Mouse (Mus musculus) C2C12 (cell line): ENCODE data around the gene Arpc4. TPM values are rescaled to one million over a fixed set of nuclear protein-coding genes. Genes with fewer than 3 reads are reported as not detected.
A peak's percentile ranks its signal among the peaks of the same experiment; 100 is the strongest.

Experiments
- H3K27me3 ChIP-seq: one replicate; pipeline ENCODE4 v1.6.1; 2011; ENCODE audit not compliant: control insufficient read depth, insufficient read depth, insufficient read length
- H3K36me3 ChIP-seq: one replicate; pipeline ENCODE4 v1.6.1; 2011; ENCODE audit not compliant: control insufficient read depth, insufficient read depth
- H3K4me3 ChIP-seq: one replicate; pipeline ENCODE4 v1.5.1; 2011; ENCODE audit warnings: mild to moderate bottlenecking, control low read depth; ENCODE audit not compliant: poor library complexity, insufficient read depth, severe bottlenecking
- H3K79me2 ChIP-seq: one replicate; pipeline ENCODE4 v1.6.1; 2011; ENCODE audit not compliant: control insufficient read depth, insufficient read depth
- H3K79me3 ChIP-seq: one replicate; pipeline ENCODE4 v1.6.1; 2011; ENCODE audit warnings: low read depth, control low read depth
- H3ac ChIP-seq: one replicate; pipeline ENCODE3; 2011; ENCODE audit warnings: low read depth; ENCODE audit not compliant: control insufficient read depth, insufficient read length
- CEBPB ChIP-seq: IDR thresholded peaks from one replicate; pipeline ENCODE4 v1.6.1; 2011; ENCODE audit warnings: low read depth, mild to moderate bottlenecking, control low read depth, moderate library complexity
- CTCF ChIP-seq: IDR thresholded peaks from one replicate; pipeline ENCODE4 v1.5.1; 2011; ENCODE audit not compliant: control insufficient read depth, insufficient read depth, insufficient read length
- FOSL1 ChIP-seq: IDR thresholded peaks from one replicate; pipeline ENCODE4 v1.8.0; 2011; ENCODE audit warnings: mild to moderate bottlenecking, low read length; ENCODE audit not compliant: poor library complexity, insufficient read depth, severe bottlenecking
- MAX ChIP-seq: IDR thresholded peaks from one replicate; pipeline ENCODE4 v1.6.1; 2011; ENCODE audit warnings: mild to moderate bottlenecking, control low read depth
- MYOD1 ChIP-seq: IDR thresholded peaks from one replicate; pipeline ENCODE4 v1.6.1; 2011; ENCODE audit warnings: low read depth; ENCODE audit not compliant: control insufficient read depth, insufficient read length
- MYOG ChIP-seq: IDR thresholded peaks from one replicate; pipeline ENCODE4 v1.6.1; 2011; ENCODE audit not compliant: control insufficient read depth, insufficient read length; ENCODE audit errors: extremely low read depth
- USF1 ChIP-seq: IDR thresholded peaks from one replicate; pipeline ENCODE4 v1.6.1; 2011; ENCODE audit warnings: low read depth, mild to moderate bottlenecking, control low read depth, moderate library complexity
- polyA plus RNA-seq: library from polyadenylated mRNA; unstranded; fragments of >200 nt; fragmentation: generic; extraction: Trizol; gene quantifications from one replicate; pipeline ENCODE4 v1.2.1, GENCODE M21; 2012; ENCODE audit warnings: missing spikeins

Gene Arpc4
- polyA plus RNA-seq, 1 experiment, result 364 TPM

DNA sequence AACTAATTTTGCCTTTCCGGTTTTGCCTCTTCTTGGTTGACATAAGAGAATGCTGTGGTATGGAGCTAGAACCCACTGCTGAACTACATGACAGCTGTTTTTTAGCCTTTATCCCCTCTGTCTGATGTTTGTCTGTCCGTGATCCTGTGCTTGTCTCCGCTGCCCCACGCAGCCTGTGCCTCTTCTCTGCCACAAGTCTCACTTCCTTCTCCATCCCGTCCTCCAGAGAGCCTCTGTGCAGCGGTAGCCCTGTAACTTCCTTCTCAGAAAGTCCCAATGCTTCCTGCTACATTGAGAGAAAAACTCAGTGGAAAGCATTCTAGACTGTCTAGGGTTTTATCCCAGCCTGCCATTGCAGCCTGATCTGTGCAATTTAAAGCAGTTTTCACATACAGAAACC is 1.3 kb downstream of the Arpc4 start:
- Histone ChIP-seq H3K36me3 (peaks cover 55% of the 10 kb centered on the region), H3K27me3 (no peaks in the 10 kb centered on the region), H3K4me3 (peak overlapping the region; percentile 100), H3K79me2 (peaks cover 57% of the 10 kb centered on the region), H3K79me3 (peaks cover 41% of the 10 kb centered on the region), H3ac (peak overlapping the region; percentile 21)
- no peak for TF ChIP-seq MYOD1
- no peak for TF ChIP-seq MAX
- no peak for TF ChIP-seq USF1
- no peak for TF ChIP-seq CEBPB
- no peak for TF ChIP-seq CTCF

- TF ChIP-seq MAX (no peak), MYOG (no peak), MYOD1 (no peak), CEBPB (no peak), USF1 (no peak), CTCF (no peak), FOSL1 (no peak)
- peaks cover 45% of the 10 kb centered on the region for H3K79me3 ChIP-seq
- peaks cover 57% of the 10 kb centered on the region for H3K79me2 ChIP-seq
- no peaks in the 10 kb centered on the region for H3K27me3 ChIP-seq
- H3ac ChIP-seq, result no peak overlapping the region
- H3K36me3 ChIP-seq, result peaks cover 64% of the 10 kb centered on the region
- no peak overlapping the region for H3K4me3 ChIP-seq
Measured at GRCm38 (mm10) chr6:113380480-113380879, 2.6 kb downstream of the Arpc4 start.

- no peaks in the 10 kb centered on the region for H3K27me3 ChIP-seq
- H3K36me3 ChIP-seq, result peaks cover 98% of the 10 kb centered on the region
- H3K79me2 ChIP-seq, result peaks cover 42% of the 10 kb centered on the region
- H3ac ChIP-seq, result no peak overlapping the region
- TF ChIP-seq CEBPB, result no peak
- TF ChIP-seq USF1, result no peak
- no peak for TF ChIP-seq MYOG
- no peak for TF ChIP-seq MYOD1
- no peak for TF ChIP-seq CTCF
- no peak for TF ChIP-seq FOSL1
- no peak for TF ChIP-seq MAX
- peaks cover 32% of the 10 kb centered on the region for H3K79me3 ChIP-seq
- H3K4me3 ChIP-seq, result no peak overlapping the region
Measured at GRCm38 (mm10) chr6:113384351-113384927, 6.5 kb downstream of the Arpc4 start.

DNA sequence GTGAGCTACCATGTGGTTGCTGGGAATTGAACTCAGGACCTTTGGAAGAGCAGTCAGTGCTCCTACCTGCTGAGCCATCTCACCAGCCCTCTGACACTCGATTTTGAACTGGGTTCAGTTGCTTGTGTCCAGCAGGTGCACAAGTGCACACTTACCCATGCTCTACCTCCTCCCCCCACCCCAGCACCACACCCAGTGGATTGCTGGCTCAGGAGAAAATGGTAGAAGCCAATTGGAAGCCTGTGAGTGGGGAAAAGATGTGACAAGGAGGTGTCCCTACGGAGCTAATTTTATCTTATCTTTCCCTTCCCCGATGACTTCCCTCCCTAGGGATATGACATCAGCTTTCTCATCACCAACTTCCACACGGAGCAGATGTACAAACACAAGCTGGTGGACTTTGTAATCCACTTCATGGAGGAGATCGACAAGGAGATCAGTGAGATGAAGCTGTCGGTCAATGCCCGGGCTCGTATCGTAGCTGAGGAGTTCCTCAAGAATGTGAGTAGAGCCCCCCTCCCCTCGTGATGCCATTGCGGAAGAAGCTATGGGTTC is 7.3 kb downstream of the Arpc4 start:
- no peak overlapping the region for H3K4me3 ChIP-seq
- no peak overlapping the region for H3ac ChIP-seq
- peaks cover 24% of the 10 kb centered on the region for H3K79me3 ChIP-seq
- H3K27me3 ChIP-seq, result no peaks in the 10 kb centered on the region
- H3K79me2 ChIP-seq, result peaks cover 34% of the 10 kb centered on the region
- peaks cover 99% of the 10 kb centered on the region for H3K36me3 ChIP-seq
- TF ChIP-seq MAX, result no peak
- no peak for TF ChIP-seq MYOG
- no peak for TF ChIP-seq FOSL1
- no peak for TF ChIP-seq MYOD1

DNA sequence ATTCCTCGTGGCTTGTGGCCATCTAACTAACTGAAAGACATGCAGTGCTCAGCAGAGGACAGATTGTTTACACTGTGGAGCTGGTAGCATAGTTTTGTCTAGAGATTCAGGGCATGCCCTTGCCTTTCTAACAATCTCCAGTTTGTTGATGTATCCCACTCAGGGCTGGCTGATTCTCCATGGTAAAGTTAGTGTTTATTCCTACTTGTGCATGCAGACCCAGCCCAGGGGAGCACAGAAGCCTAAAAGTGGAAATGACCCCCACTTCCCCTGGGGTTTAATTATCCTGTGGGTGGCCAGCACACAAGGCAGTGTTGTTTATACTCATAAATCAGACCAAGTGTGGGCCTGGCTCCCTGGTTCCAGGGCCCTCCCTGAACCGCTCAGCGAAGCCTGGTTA is 8.1 kb downstream of the Arpc4 start:
- H3ac ChIP-seq, result no peak overlapping the region
- H3K79me3 ChIP-seq, result peaks cover 16% of the 10 kb centered on the region
- no peaks in the 10 kb centered on the region for H3K27me3 ChIP-seq
- H3K79me2 ChIP-seq, result peaks cover 26% of the 10 kb centered on the region
- peaks cover 100% of the 10 kb centered on the region for H3K36me3 ChIP-seq
- no peak for TF ChIP-seq MAX
- no peak for TF ChIP-seq MYOD1
- TF ChIP-seq FOSL1, result no peak
- no peak for TF ChIP-seq MYOG
- no peak overlapping the region for H3K4me3 ChIP-seq

GRCm38 (mm10) chr6:113388960-113389359 is 11.0 kb downstream of the Arpc4 start, which contains the start of gene Ttll3:
Gene Ttll3 (plus strand): TSS chr6:113389260.
- Histone ChIP-seq H3K36me3 (peaks cover 71% of the 10 kb centered on the region), H3K4me3 (no peak within 1 kb of the TSS), H3K79me3 (peaks cover 5% of the 10 kb centered on the region), H3K79me2 (no peaks in the 10 kb centered on the region), H3ac (no peak within 1 kb of the TSS), H3K27me3 (no peaks in the 10 kb centered on the region)
- TF ChIP-seq CTCF (no peak), FOSL1 (no peak), MAX (no peak), MYOD1 (no peak), MYOG (no peak), USF1 (no peak), CEBPB (no peak)
